Mouse (Mus musculus): ENCODE measurements around the gene Coro1b.

DNA sequence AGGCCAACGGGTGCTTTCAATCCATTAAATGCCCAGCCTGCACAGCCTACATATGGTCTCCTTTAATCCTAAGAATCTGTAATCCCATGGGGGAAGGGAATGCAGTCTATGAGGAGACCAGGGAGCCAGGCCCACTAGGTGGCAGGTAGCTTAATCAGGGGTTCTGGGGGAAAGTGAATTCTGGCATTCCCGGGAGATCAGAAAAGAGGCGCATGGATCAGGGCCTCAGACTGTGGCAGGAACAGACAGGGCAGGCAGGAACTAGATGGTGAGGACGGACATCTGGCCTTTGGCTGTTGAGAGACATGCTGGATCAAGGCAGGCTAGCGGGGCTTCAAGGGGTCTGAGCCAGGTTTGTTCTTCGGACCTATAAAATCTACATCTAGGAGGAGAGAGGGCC lies 47.0 kb upstream of the Coro1b start:
- TF ChIP-seq CTCF (conservative IDR thresholded peaks at IDR 0.05 in 1 of 2, IDR thresholded peaks at IDR 0.05 in 1 of 2; ENCODE audit: low read depth in 2 of 2, low read length in 2 of 2) (no peak), POLR2A (IDR thresholded peaks at IDR 0.05; ENCODE audit: low read depth, low read length) (no peak), TCF12 (IDR thresholded peaks at IDR 0.05; ENCODE audit: low read depth, low read length) (no peak), SIN3A (IDR thresholded peaks at IDR 0.05; ENCODE audit: low read length) (no peak), UBTF (IDR thresholded peaks at IDR 0.05; ENCODE audit: low read depth, low read length) (no peak)
